ENCODE assay signal across 13 mouse cellular contexts in the genomic region with DNA sequence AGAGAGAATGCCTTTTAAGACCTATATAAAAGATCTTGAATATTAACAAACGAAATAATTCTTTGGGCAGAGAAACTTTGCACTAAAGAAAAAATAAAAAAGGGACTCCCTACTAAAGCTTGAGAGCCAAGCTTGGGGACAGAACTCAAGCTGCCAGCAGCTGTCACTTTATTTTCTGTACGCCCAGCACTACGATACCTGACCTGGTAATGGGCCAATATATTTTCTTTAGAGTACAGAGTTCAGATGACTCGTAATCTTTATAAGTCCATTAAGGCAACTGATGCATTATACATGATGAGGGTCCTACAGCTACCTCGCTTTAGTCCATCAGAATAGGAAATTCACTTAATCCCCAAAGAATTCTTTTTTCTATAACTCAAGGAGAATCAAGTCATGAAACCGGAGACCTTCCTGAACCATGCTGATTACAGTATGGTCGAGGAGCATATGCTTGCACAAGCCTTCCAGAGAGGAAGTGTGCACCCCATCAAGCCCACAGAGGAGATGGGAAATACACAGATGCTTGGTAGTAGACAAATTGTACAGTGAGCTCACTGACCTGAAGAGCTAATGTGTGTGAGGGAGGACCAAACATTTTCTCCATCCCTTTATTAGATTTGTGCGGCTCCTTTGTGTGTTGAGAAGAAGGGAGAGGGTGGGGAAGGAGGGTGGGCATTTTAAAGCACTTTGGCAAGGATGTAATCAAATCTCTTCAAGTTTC.
DNase-seq lines count a peak whose midpoint lies in the region; ATAC-seq and TF ChIP-seq lines count a peak whose summit lies in the region.
"Had no signal": no experiment of that assay in that cellular context is flagged by ENCODE, and none has a peak within 500 bp of the region (broad histone marks: within the 10 kb centered on the region; RNA-seq: fewer than 3 reads in every experiment).

No protein-coding gene starts in this region.

- H3K4me1 ChIP-seq in embryonic facial prominence, embryonic 14.5 days (ENCODE audit: control insufficient read depth, insufficient read depth, low read length), result 0 out of 2 replicates have a peak, but pooled peaks cover 4% of the 10 kb centered on the region
- H3K4me1 ChIP-seq in lung, adult 2 months (ENCODE audit: control insufficient read depth, insufficient read depth, low read length), result no peaks in the 10 kb centered on the region
- H3K4me1 ChIP-seq: liver, embryonic 12.5 days had no signal

- H3K27me3 ChIP-seq in embryonic facial prominence, embryonic 14.5 days (replicated peaks; ENCODE audit: control insufficient read depth, insufficient read depth, low read length), result no peaks in the 10 kb centered on the region
- H3K27me3 ChIP-seq: liver, embryonic 12.5 days had no signal

- TF ChIP-seq CTCF in left cerebral cortex, adult 2 months (IDR thresholded peaks at IDR 0.05), result no peak
- TF ChIP-seq CTCF in lung, adult 2 months (IDR thresholded peaks at IDR 0.05; ENCODE audit: insufficient read depth, low read length), result no peak

- TF ChIP-seq POLR2A in lung, adult 2 months (IDR thresholded peaks at IDR 0.05; ENCODE audit: borderline replicate concordance, extremely low read depth, low read depth, low read length), result no peak

- H3K4me3 ChIP-seq in left cerebral cortex, adult 2 months, result no peak overlapping the region
- no peak overlapping the region for H3K4me3 ChIP-seq in embryonic facial prominence, embryonic 14.5 days (ENCODE audit: low read depth, low read length)
- H3K4me3 ChIP-seq in lung, adult 2 months (replicated peaks; ENCODE audit: extremely low read depth, low read depth, low read length), result no peak overlapping the region
- H3K4me3 ChIP-seq: liver, embryonic 12.5 days had no signal

- no peak overlapping the region for H3K9ac ChIP-seq in embryonic facial prominence, embryonic 14.5 days (ENCODE audit: low read depth, low read length)
- H3K9ac ChIP-seq: liver, embryonic 12.5 days had no signal

- DNase-seq in left cerebral cortex, adult 2 months (ENCODE audit: extremely low spot score in 1 of 2, low spot score in 2 of 2), result no peak
- DNase-seq in left cerebral cortex, postnatal 25 days (ENCODE audit: low spot score in 2 of 2), result no peak
- peak; percentile 90 for DNase-seq in cerebellum, adult 9-10 months
- DNase-seq in embryonic facial prominence, embryonic 14.5 days (ENCODE audit: low spot score), result peak; percentile 34
- DNase-seq in lung, adult 2 months, result no peak
- no peak for DNase-seq in urinary bladder, postnatal 25 days (ENCODE audit: low spot score)
- DNase-seq: adrenal gland, adult 2 months; heart, adult 18-20 months; kidney, postnatal 4 days; lung, postnatal 14 days had no signal

- H3K9me3 ChIP-seq in embryonic facial prominence, embryonic 14.5 days (ENCODE audit: control insufficient read depth, low read length), result no peaks in the 10 kb centered on the region
- H3K9me3 ChIP-seq: liver, embryonic 12.5 days had no signal

- peak overlapping the region; percentile 36; the same call in 1 of the 2 replicates for H3K27ac ChIP-seq in left cerebral cortex, adult 2 months
- H3K27ac ChIP-seq in embryonic facial prominence, embryonic 14.5 days (replicated peaks; ENCODE audit: low read depth, low read length), result no peak overlapping the region; the same call in 1 of the 2 replicates
- H3K27ac ChIP-seq: liver, embryonic 12.5 days had no signal

- intact Hi-C loops in left cerebral cortex, adult 2 months (cut with DNase I), result no loop called here
- intact Hi-C loops in left cerebral cortex, postnatal 25 days (cut with DNase I), result no loop called here

- ATAC-seq in embryonic facial prominence, embryonic 14.5 days (ENCODE audit: low read depth), result peak; percentile 81
- ATAC-seq in megakaryocyte progenitor cell, adult 5-6 weeks (replicated peaks; ENCODE audit: poor library complexity), result peak; percentile 89
- no peak for ATAC-seq in erythroblast, adult 5-6 weeks (replicated peaks; ENCODE audit: low FRiP score, poor library complexity, severe bottlenecking)
- ATAC-seq: liver, embryonic 12.5 days had no signal

- no peaks in the 10 kb centered on the region for H3K36me3 ChIP-seq in embryonic facial prominence, embryonic 14.5 days (ENCODE audit: control insufficient read depth, insufficient read depth, low read length)
- H3K36me3 ChIP-seq: liver, embryonic 12.5 days had no signal

- H3K4me2 ChIP-seq in embryonic facial prominence, embryonic 14.5 days (ENCODE audit: low read depth, low read length), result no peak overlapping the region
- H3K4me2 ChIP-seq: liver, embryonic 12.5 days had no signal

- whole genome bisulfite sequencing in embryonic facial prominence, embryonic 14.5 days, result 68% methylated on average over 8 of the region's 8 CpGs
- WGBS in lung, adult 2 months, result 76% methylated on average over 8 of the region's 8 CpGs

Comparison
In these comparisons a context has a peak if more than half of its experiments do, and no peak if none do; other contexts are left out.
1. DNase-seq: peak in cerebellum, adult 9-10 months (single experiment) and embryonic facial prominence, embryonic 14.5 days (single experiment); none in left cerebral cortex, adult 2 months (0 of 2), left cerebral cortex, postnatal 25 days (0 of 2), lung, adult 2 months (single experiment) and urinary bladder, postnatal 25 days (single experiment).